Mouse (Mus musculus) embryo, embryonic 11 days (tissue): ENCODE results near the gene Gnb3.

Experiments used
- DNase-seq: peaks from one replicate; pipeline ENCODE4 v3.0.0-alpha.2; 2015

Gene Gnb3

GRCm38 (mm10) chr6:124796200-124796599 lies 43.9 kb downstream of the Gnb3 start:
- no peak for DNase-seq

GRCm38 (mm10) chr6:124795781-124796180 lies 44.3 kb downstream of the Gnb3 start:
- no peak for DNase-seq

- no peak for DNase-seq
Measured at GRCm38 (mm10) chr6:124791911-124792310, 48.2 kb downstream of the Gnb3 start.

- DNase-seq = no peak
Measured at GRCm38 (mm10) chr6:124790121-124790520, 50.0 kb downstream of the Gnb3 start.

GRCm38 (mm10) chr6:124789519-124789918 lies 50.6 kb downstream of the Gnb3 start:
- no peak for DNase-seq

GRCm38 (mm10) chr6:124787722-124788121 lies 52.4 kb downstream of the Gnb3 start:
- DNase-seq = no peak

- DNase-seq = no peak
Measured at GRCm38 (mm10) chr6:124786756-124787420, 53.2 kb downstream of the Gnb3 start.
